Mouse (Mus musculus) embryonic facial prominence, embryonic 13.5 days (tissue): Measurements from ENCODE around the gene Prpf8. TPM values are rescaled to one million over a fixed set of nuclear protein-coding genes. Genes with fewer than 3 reads are reported as not detected.

ENCODE experiments used
- ATAC-seq: fragments of 200-750 bp; cut with Nextera tagmentation; 2 replicates; pipeline ENCODE4 v1.8.0; 2017; ENCODE audit warnings: low read depth; ENCODE audit not compliant: insufficient number of reproducible peaks, insufficient read depth, low FRiP score, low TSS enrichment
- H3K27ac ChIP-seq: fragments of 300-500 bp; sonication (generic); 2 replicates; pipeline ENCODE4 v1.5.1; 2015; ENCODE audit warnings: moderate library complexity, mild to moderate bottlenecking, inconsistent platforms
- H3K27me3 ChIP-seq: fragments of 300-500 bp; sonication (generic); 2 replicates; pipeline ENCODE4 v1.6.1; 2015; ENCODE audit warnings: mild to moderate bottlenecking, inconsistent platforms
- H3K36me3 ChIP-seq: fragments of 300-500 bp; sonication (generic); 2 replicates; pipeline ENCODE4 v1.6.1; 2015; ENCODE audit warnings: mild to moderate bottlenecking, inconsistent platforms
- H3K4me1 ChIP-seq: fragments of 300-500 bp; sonication (generic); 2 replicates; pipeline ENCODE4 v1.6.1; 2015; ENCODE audit warnings: inconsistent platforms
- H3K4me2 ChIP-seq: fragments of 300-500 bp; sonication (generic); 2 replicates; pipeline ENCODE4 v1.6.1; 2015; ENCODE audit warnings: moderate library complexity, mild to moderate bottlenecking, inconsistent platforms
- H3K4me3 ChIP-seq: fragments of 300-500 bp; sonication (generic); 2 replicates; pipeline ENCODE4 v1.5.1; 2015; ENCODE audit warnings: mild to moderate bottlenecking, inconsistent platforms
- H3K9ac ChIP-seq: fragments of 300-500 bp; sonication (generic); 2 replicates; pipeline ENCODE4 v1.6.1; 2015; ENCODE audit warnings: mild to moderate bottlenecking, inconsistent platforms
- H3K9me3 ChIP-seq: fragments of 300-500 bp; sonication (generic); 2 replicates; pipeline ENCODE4 v1.6.1; 2016; ENCODE audit warnings: inconsistent platforms
- WGBS: fragments of 180-500 bp; shearing (Covaris S2); methylation state at CpG from one replicate; pipeline ENCODE4 v1.1.7; 2015; ENCODE audit warnings: mixed read lengths; 5-methylcytosine and 5-hydroxymethylcytosine counted together
- polyA plus RNA-seq: library from polyadenylated mRNA; unstranded; fragments of >200 nt; fragmentation: Nextera tagmentation; extraction: Ambion mirVana; gene quantifications from 2 replicates; pipeline ENCODE4 v1.2.1, GENCODE M21; 2015

The Prpf8 gene
- polyA plus RNA-seq, 1 experiment from 2014 or later: 62.5 TPM

- Histone ChIP-seq H3K27ac (peak within 1 kb of the TSS; percentile 82), H3K9me3 (no peaks in the 10 kb centered on the region), H3K9ac (peak within 1 kb of the TSS; percentile 74), H3K4me1 (peaks cover 19% of the 10 kb centered on the region), H3K36me3 (peaks cover 52% of the 10 kb centered on the region), H3K4me2 (peak within 1 kb of the TSS; percentile 98), H3K27me3 (no peaks in the 10 kb centered on the region), H3K4me3 (peak within 1 kb of the TSS; percentile 55)
- 3% methylated on average over 43 of the region's 43 CpGs for WGBS
- ATAC-seq: peak; percentile 56
These were observed 23.4 kb downstream of the Prpf8 start, which contains the start of gene Rilp for GRCm38 (mm10) chr11:75509741-75510626. Gene Rilp (plus strand): TSS chr11:75510094.

GRCm38 (mm10) chr11:75510627-75510993 is 24.0 kb downstream of the Prpf8 start:
- no peaks in the 10 kb centered on the region for H3K9me3 ChIP-seq
- peak; percentile 76 for ATAC-seq
- peak overlapping the region; percentile 82 for H3K27ac ChIP-seq
- H3K27me3 ChIP-seq: no peaks in the 10 kb centered on the region
- 3% methylated on average over 24 of the region's 24 CpGs for WGBS
- H3K4me3 ChIP-seq: peak overlapping the region; percentile 55
- peak overlapping the region; percentile 98 for H3K4me2 ChIP-seq
- H3K4me1 ChIP-seq: peaks cover 19% of the 10 kb centered on the region
- peak overlapping the region; percentile 74 for H3K9ac ChIP-seq
- peaks cover 47% of the 10 kb centered on the region for H3K36me3 ChIP-seq

GRCm38 (mm10) chr11:75511213-75511612 is 24.6 kb downstream of the Prpf8 start:
- no peak for ATAC-seq
- 0 out of 2 replicates have a peak overlapping the region, but pooled peaks have one; percentile 98 for H3K4me2 ChIP-seq
- no peak overlapping the region for H3K27ac ChIP-seq
- H3K4me3 ChIP-seq: no peak overlapping the region
- no peaks in the 10 kb centered on the region for H3K27me3 ChIP-seq
- no peaks in the 10 kb centered on the region for H3K9me3 ChIP-seq
- H3K4me1 ChIP-seq: peaks cover 19% of the 10 kb centered on the region
- no peak overlapping the region for H3K9ac ChIP-seq
- H3K36me3 ChIP-seq: peaks cover 41% of the 10 kb centered on the region
- WGBS: 81% methylated on average over 6 of the region's 6 CpGs

- peaks cover 19% of the 10 kb centered on the region for H3K4me1 ChIP-seq
- no peak overlapping the region for H3K4me3 ChIP-seq
- peaks cover 30% of the 10 kb centered on the region for H3K36me3 ChIP-seq
- ATAC-seq: no peak
- WGBS: 79% methylated on average over 9 of the region's 9 CpGs
- no peaks in the 10 kb centered on the region for H3K9me3 ChIP-seq
- H3K9ac ChIP-seq: 0 out of 2 replicates have a peak overlapping the region, but pooled peaks have one; percentile 12
- H3K4me2 ChIP-seq: no peak overlapping the region
- H3K27me3 ChIP-seq: no peaks in the 10 kb centered on the region
- no peak overlapping the region for H3K27ac ChIP-seq
These were observed 25.8 kb downstream of the Prpf8 start for GRCm38 (mm10) chr11:75512301-75513018.

- Histone ChIP-seq H3K4me2 (peak within 1 kb of the TSS; percentile 14), H3K36me3 (peaks cover 22% of the 10 kb centered on the region), H3K4me1 (peaks cover 19% of the 10 kb centered on the region), H3K9me3 (no peaks in the 10 kb centered on the region), H3K9ac (0 out of 2 replicates have a peak within 1 kb of the TSS, but pooled peaks have one; percentile 28), H3K27ac (no peak within 1 kb of the TSS), H3K27me3 (no peaks in the 10 kb centered on the region), H3K4me3 (peak within 1 kb of the TSS; percentile 10; the same call in 1 of the 2 replicates)
- no peak for ATAC-seq
- 55% methylated on average over 8 of the region's 8 CpGs for WGBS
These were observed 26.7 kb downstream of the Prpf8 start, which contains the start of gene Scarf1 for GRCm38 (mm10) chr11:75513336-75513735. Gene Scarf1 (plus strand): TSS chr11:75513540.

GRCm38 (mm10) chr11:75515186-75515585 is 28.6 kb downstream of the Prpf8 start:
- no peak overlapping the region for H3K27ac ChIP-seq
- peaks cover under 1% of the 10 kb centered on the region; the same call in 1 of the 2 replicates for H3K4me1 ChIP-seq
- 0 out of 2 replicates have a peak, but pooled peaks cover 6% of the 10 kb centered on the region for H3K36me3 ChIP-seq
- H3K27me3 ChIP-seq: no peaks in the 10 kb centered on the region
- no peak for ATAC-seq
- H3K4me3 ChIP-seq: no peak overlapping the region
- WGBS: 91% methylated on average over 25 of the region's 25 CpGs
- H3K9me3 ChIP-seq: no peaks in the 10 kb centered on the region
- H3K9ac ChIP-seq: no peak overlapping the region
- no peak overlapping the region for H3K4me2 ChIP-seq

GRCm38 (mm10) chr11:75519834-75520633 is 33.4 kb downstream of the Prpf8 start:
- Histone ChIP-seq H3K4me2 (no peak overlapping the region), H3K4me1 (no peaks in the 10 kb centered on the region), H3K4me3 (no peak overlapping the region), H3K9me3 (no peaks in the 10 kb centered on the region), H3K9ac (no peak overlapping the region), H3K27ac (no peak overlapping the region), H3K27me3 (no peaks in the 10 kb centered on the region), H3K36me3 (no peaks in the 10 kb centered on the region)
- ATAC-seq: no peak
- 76% methylated on average over 15 of the region's 15 CpGs for WGBS

- no peak for ATAC-seq
- no peaks in the 10 kb centered on the region for H3K36me3 ChIP-seq
- H3K27me3 ChIP-seq: no peaks in the 10 kb centered on the region
- H3K9ac ChIP-seq: no peak overlapping the region
- H3K27ac ChIP-seq: no peak overlapping the region
- H3K4me1 ChIP-seq: no peaks in the 10 kb centered on the region
- no peaks in the 10 kb centered on the region for H3K9me3 ChIP-seq
- WGBS: 87% methylated on average over 4 of the region's 4 CpGs
- no peak overlapping the region for H3K4me2 ChIP-seq
- no peak overlapping the region for H3K4me3 ChIP-seq
These were observed 35.0 kb downstream of the Prpf8 start for GRCm38 (mm10) chr11:75521609-75522008.

- 89% methylated on average over 2 of the region's 2 CpGs for WGBS
- H3K9ac ChIP-seq: no peak overlapping the region
- H3K9me3 ChIP-seq: no peaks in the 10 kb centered on the region
- H3K4me1 ChIP-seq: no peaks in the 10 kb centered on the region
- H3K36me3 ChIP-seq: no peaks in the 10 kb centered on the region
- no peak for ATAC-seq
- H3K27me3 ChIP-seq: no peaks in the 10 kb centered on the region
- no peak overlapping the region for H3K27ac ChIP-seq
- H3K4me3 ChIP-seq: no peak overlapping the region
- H3K4me2 ChIP-seq: no peak overlapping the region
These were observed 36.2 kb downstream of the Prpf8 start for GRCm38 (mm10) chr11:75522793-75523192.

GRCm38 (mm10) chr11:75525531-75526125 is 39.0 kb downstream of the Prpf8 start:
- Histone ChIP-seq H3K4me1 (no peaks in the 10 kb centered on the region), H3K36me3 (no peaks in the 10 kb centered on the region), H3K27me3 (no peaks in the 10 kb centered on the region), H3K27ac (no peak overlapping the region), H3K9me3 (no peaks in the 10 kb centered on the region), H3K4me3 (no peak overlapping the region), H3K9ac (no peak overlapping the region), H3K4me2 (no peak overlapping the region)
- no peak for ATAC-seq
- 83% methylated on average over 15 of the region's 15 CpGs for WGBS

- no peaks in the 10 kb centered on the region for H3K27me3 ChIP-seq
- WGBS: 87% methylated on average over 6 of the region's 6 CpGs
- no peaks in the 10 kb centered on the region for H3K4me1 ChIP-seq
- H3K27ac ChIP-seq: no peak overlapping the region
- H3K9me3 ChIP-seq: no peaks in the 10 kb centered on the region
- no peak for ATAC-seq
- H3K4me3 ChIP-seq: no peak overlapping the region
- no peak overlapping the region for H3K4me2 ChIP-seq
- no peaks in the 10 kb centered on the region for H3K36me3 ChIP-seq
- H3K9ac ChIP-seq: no peak overlapping the region
These were observed 40.3 kb downstream of the Prpf8 start for GRCm38 (mm10) chr11:75526943-75527342.
